Mouse (Mus musculus) heart, embryonic 13.5 days (tissue): ENCODE data around the gene Nrcam. TPM values are rescaled to one million over a fixed set of nuclear protein-coding genes. Genes with fewer than 3 reads are reported as not detected.

Experiments
- ATAC-seq: fragments of 200-750 bp; cut with Nextera tagmentation; 2 replicates; pipeline ENCODE4 v1.8.0; 2017; ENCODE audit warnings: moderate TSS enrichment; ENCODE audit not compliant: insufficient number of reproducible peaks, low FRiP score, low TSS enrichment; ENCODE audit errors: extremely low read depth
- H3K27ac ChIP-seq: fragments of 300-500 bp; sonication (generic); replicated peaks from 2 replicates; pipeline ENCODE4 v1.5.1; 2015; ENCODE audit warnings: moderate library complexity, mild to moderate bottlenecking, inconsistent platforms
- H3K27me3 ChIP-seq: fragments of 300-500 bp; sonication (generic); replicated peaks from 2 replicates; pipeline ENCODE4 v1.6.1; 2015; ENCODE audit warnings: mild to moderate bottlenecking, inconsistent platforms
- H3K36me3 ChIP-seq: fragments of 300-500 bp; sonication (generic); 2 replicates; pipeline ENCODE4 v1.6.1; 2015; ENCODE audit warnings: mild to moderate bottlenecking, inconsistent platforms
- H3K4me1 ChIP-seq: fragments of 300-500 bp; sonication (generic); 2 replicates; pipeline ENCODE4 v1.6.1; 2015; ENCODE audit warnings: inconsistent platforms
- H3K4me2 ChIP-seq: fragments of 300-500 bp; sonication (generic); 2 replicates; pipeline ENCODE4 v1.6.1; 2015; ENCODE audit warnings: inconsistent platforms, mild to moderate bottlenecking, moderate library complexity
- H3K4me3 ChIP-seq: fragments of 300-500 bp; sonication (generic); 2 replicates; pipeline ENCODE4 v1.5.1; 2015; ENCODE audit warnings: moderate library complexity, mild to moderate bottlenecking, inconsistent platforms
- H3K9ac ChIP-seq: fragments of 300-500 bp; sonication (generic); 2 replicates; pipeline ENCODE4 v1.6.1; 2015; ENCODE audit warnings: inconsistent platforms, mild to moderate bottlenecking, moderate library complexity
- H3K9me3 ChIP-seq: fragments of 300-500 bp; sonication (generic); 2 replicates; pipeline ENCODE4 v1.6.1; 2016; ENCODE audit warnings: inconsistent platforms
- WGBS: fragments of 180-500 bp; shearing (Covaris S2); methylation state at CpG from one replicate; pipeline ENCODE4 v1.1.7; 2015; ENCODE audit warnings: mixed read lengths; 5-methylcytosine and 5-hydroxymethylcytosine counted together
- polyA plus RNA-seq: library from polyadenylated mRNA; unstranded; fragments of >200 nt; fragmentation: Nextera tagmentation; extraction: Ambion mirVana; gene quantifications from 2 replicates; pipeline ENCODE4 v1.2.1, GENCODE M21; 2015

Gene Nrcam
- polyA plus RNA-seq, 1 experiment from 2014 or later: 1.1 TPM

DNA sequence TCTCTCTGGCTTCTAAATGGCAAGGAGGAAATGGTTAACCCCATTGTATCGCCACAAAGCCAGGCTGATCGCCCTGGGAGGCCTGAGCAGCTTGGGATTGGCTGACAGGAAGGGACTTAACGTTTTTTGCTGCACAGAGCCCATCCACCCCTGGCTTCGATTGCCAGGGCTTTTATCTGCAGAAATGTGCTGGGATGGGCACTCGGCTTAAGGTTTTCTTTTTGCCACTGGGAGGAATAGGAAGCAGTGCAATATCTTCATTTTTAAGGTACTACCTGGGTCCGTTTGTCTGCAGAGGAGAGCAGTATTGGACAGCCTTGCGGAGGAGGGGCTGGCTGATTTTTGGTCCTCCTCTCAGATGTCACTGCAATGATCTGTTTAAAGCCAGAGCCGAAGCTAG is 110.2 kb downstream of the Nrcam start:
- Histone ChIP-seq H3K4me3 (peak overlapping the region; percentile 23; the same call in 1 of the 2 replicates), H3K9ac (peak overlapping the region; percentile 40; the same call in 1 of the 2 replicates), H3K36me3 (no peaks in the 10 kb centered on the region), H3K27me3 (no peaks in the 10 kb centered on the region), H3K9me3 (no peaks in the 10 kb centered on the region), H3K4me2 (peak overlapping the region; percentile 62), H3K4me1 (no peaks in the 10 kb centered on the region), H3K27ac (no peak overlapping the region)
- 8% methylated on average over 8 of the region's 8 CpGs for WGBS
- ATAC-seq: no peak

DNA sequence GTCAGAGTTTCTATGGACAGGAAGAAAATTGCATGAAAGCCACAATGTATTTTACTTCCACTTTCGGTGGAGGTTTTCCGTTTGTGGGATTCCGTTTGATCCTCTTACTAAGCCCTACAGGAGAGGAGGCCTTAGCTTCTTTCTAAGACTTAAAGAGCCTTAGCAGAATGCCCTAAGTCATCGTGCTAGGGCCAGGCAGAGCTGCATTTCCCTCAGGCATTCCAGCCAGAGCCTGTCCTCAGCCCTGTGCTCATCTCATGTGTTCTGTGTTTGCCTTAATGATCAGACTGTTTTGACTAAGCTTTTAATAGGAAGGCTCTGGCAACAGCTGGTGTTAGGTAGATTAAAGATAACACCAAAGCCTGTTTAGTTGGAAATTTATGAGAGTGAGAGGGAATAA is 111.5 kb downstream of the Nrcam start:
- Histone ChIP-seq H3K36me3 (no peaks in the 10 kb centered on the region), H3K27ac (no peak overlapping the region), H3K4me3 (no peak overlapping the region), H3K4me1 (no peaks in the 10 kb centered on the region), H3K9me3 (no peaks in the 10 kb centered on the region), H3K27me3 (no peaks in the 10 kb centered on the region), H3K4me2 (no peak overlapping the region), H3K9ac (no peak overlapping the region)
- no peak for ATAC-seq
- 52% methylated on average over 4 of the region's 4 CpGs for WGBS

DNA sequence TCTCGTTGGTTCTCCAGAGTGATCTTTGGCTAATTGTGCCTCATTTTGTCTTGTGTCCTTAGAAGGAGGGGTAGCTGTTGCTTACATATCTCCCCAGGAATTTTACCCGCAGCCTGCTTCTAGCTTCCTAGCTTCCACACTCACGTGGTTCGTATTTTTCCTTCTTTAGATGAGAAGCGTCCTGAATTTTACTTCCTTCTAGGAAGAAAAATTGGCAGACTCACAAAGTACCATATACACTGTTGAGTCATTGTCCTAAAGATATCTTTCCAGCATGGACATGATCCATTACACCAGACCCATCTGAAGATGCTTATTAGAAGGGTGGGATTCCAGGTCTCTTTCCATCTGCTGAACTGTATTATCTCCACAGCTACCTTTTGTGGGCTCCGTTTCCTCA is 122.2 kb downstream of the Nrcam start:
- Histone ChIP-seq H3K36me3 (no peaks in the 10 kb centered on the region), H3K4me2 (no peak overlapping the region), H3K9ac (no peak overlapping the region), H3K27me3 (no peaks in the 10 kb centered on the region), H3K4me1 (no peaks in the 10 kb centered on the region), H3K27ac (no peak overlapping the region), H3K9me3 (no peaks in the 10 kb centered on the region), H3K4me3 (no peak overlapping the region)
- WGBS: 61% methylated on average over 6 of the region's 6 CpGs
- no peak for ATAC-seq

DNA sequence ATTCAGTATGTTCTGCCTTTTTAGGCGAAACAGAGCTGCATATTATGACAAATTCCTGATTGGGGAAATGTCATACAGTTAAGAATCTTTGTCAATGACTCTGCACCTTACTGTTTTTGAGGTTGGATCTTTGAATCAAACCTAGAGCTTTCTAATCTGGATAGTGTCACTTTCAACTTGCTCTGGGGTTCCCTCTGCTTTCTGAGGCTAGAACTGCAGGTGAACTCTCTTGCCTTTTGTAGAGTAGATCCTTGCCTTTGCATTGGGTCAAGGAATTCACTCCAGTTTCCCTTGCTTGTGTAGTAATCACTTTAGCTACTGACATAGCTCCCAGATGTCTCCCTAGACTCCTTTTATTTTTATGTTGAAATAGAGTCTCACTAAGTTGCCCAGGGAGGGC is 123.1 kb downstream of the Nrcam start:
- WGBS: 57% methylated on average over 1 of the region's 1 CpGs

DNA sequence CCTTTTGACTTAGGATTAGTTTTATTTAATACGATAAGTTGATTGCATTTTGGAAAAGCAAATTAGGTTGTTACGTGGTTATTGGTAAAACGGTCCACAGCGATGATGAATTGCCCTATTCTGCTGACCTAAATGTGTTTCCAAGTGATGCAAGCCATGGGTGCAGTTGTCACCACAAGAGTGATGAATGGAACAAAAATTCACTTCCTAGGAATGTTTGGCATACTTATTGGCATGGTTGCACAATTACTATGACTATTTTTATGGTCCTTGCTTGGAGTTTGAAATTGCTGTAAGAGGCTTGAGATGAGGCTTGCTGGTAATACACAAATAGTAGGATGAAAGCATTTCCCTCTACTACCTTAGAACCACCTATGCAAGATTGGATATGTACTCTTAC is 125.1 kb downstream of the Nrcam start:
- Histone ChIP-seq H3K27ac (no peak overlapping the region), H3K27me3 (no peaks in the 10 kb centered on the region), H3K9me3 (no peaks in the 10 kb centered on the region), H3K36me3 (no peaks in the 10 kb centered on the region), H3K4me1 (no peaks in the 10 kb centered on the region), H3K4me3 (no peak overlapping the region), H3K4me2 (no peak overlapping the region), H3K9ac (no peak overlapping the region)
- WGBS: 82% methylated on average over 4 of the region's 4 CpGs
- ATAC-seq: no peak

More for the DNA sequence above, 123.1 kb downstream of the Nrcam start:
- Histone ChIP-seq H3K9me3 (no peaks in the 10 kb centered on the region), H3K4me1 (no peaks in the 10 kb centered on the region), H3K4me2 (no peak overlapping the region), H3K4me3 (no peak overlapping the region), H3K36me3 (no peaks in the 10 kb centered on the region), H3K9ac (no peak overlapping the region), H3K27ac (no peak overlapping the region), H3K27me3 (no peaks in the 10 kb centered on the region)
- ATAC-seq: no peak

DNA sequence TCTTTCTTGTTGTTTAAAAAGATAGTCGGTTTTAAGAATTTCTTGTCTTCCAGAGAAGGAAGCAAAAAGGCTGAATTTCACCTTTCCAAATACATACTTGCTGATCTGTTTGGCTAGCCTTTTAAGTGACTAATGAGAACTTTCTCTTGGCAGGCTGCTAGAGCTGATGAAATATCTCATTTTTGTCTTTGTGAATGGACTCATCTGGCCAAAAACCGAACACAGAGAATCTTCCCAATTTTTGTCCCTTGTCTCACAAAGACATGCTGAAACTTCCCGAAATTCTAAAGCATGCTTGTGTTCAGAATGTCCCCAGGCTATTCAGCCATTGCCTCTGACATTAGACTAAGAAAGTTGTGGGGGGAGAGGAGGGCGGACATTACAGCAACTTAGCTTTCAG is 129.3 kb downstream of the Nrcam start:
- Histone ChIP-seq H3K9me3 (no peaks in the 10 kb centered on the region), H3K36me3 (no peaks in the 10 kb centered on the region), H3K9ac (no peak overlapping the region), H3K27me3 (no peaks in the 10 kb centered on the region), H3K4me2 (no peak overlapping the region), H3K4me1 (no peaks in the 10 kb centered on the region), H3K27ac (no peak overlapping the region), H3K4me3 (no peak overlapping the region)
- ATAC-seq: no peak
- 67% methylated on average over 4 of the region's 4 CpGs for WGBS

DNA sequence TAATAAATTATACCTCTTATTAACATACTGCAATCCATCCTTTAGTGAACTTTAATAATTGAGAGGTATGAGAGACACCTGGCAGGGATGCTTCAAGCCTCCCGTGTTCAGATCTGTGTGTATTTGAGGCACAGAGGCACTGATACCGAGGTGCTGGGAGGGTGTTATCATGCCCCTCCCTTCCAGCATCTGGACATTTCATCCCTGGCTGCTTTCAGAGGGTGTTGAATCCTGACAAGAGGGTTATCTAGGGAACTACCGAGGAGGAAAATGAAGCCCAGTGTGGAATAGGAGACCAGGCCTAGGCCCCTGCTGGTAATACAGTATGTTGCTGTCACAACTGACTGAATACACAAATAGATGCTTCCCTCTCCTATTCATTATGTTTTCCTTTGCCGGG is 133.8 kb downstream of the Nrcam start:
- H3K4me3 ChIP-seq: no peak overlapping the region
- H3K9ac ChIP-seq: no peak overlapping the region
- no peak for ATAC-seq
- no peaks in the 10 kb centered on the region for H3K4me1 ChIP-seq
- H3K4me2 ChIP-seq: no peak overlapping the region
- WGBS: 29% methylated on average over 4 of the region's 4 CpGs
- H3K9me3 ChIP-seq: no peaks in the 10 kb centered on the region
- no peak overlapping the region for H3K27ac ChIP-seq
- no peaks in the 10 kb centered on the region for H3K36me3 ChIP-seq
- H3K27me3 ChIP-seq: no peaks in the 10 kb centered on the region

DNA sequence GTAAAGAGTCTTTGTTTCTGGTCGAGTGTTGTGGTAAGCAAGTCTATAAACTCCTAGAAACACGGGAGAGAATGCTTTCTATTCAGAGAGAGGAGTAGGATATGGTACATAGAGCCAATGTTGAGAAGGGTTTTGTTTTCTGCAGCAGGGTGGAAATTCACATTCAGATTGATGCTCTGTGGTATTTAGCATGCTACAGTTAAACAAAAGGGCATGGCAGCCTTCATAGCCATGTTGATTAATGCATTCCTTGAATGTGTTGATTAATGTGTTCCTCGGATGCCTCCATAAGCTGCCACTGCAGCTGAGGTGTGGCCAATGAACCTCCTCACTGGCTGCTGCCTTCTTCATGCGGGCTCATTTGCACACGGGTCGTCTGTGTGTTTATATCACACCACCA is 134.3 kb downstream of the Nrcam start:
- ATAC-seq: no peak
- Histone ChIP-seq H3K9ac (no peak overlapping the region), H3K27ac (no peak overlapping the region), H3K36me3 (no peaks in the 10 kb centered on the region), H3K4me2 (no peak overlapping the region), H3K4me3 (no peak overlapping the region), H3K27me3 (no peaks in the 10 kb centered on the region), H3K9me3 (no peaks in the 10 kb centered on the region), H3K4me1 (no peaks in the 10 kb centered on the region)
- 66% methylated on average over 6 of the region's 6 CpGs for WGBS

DNA sequence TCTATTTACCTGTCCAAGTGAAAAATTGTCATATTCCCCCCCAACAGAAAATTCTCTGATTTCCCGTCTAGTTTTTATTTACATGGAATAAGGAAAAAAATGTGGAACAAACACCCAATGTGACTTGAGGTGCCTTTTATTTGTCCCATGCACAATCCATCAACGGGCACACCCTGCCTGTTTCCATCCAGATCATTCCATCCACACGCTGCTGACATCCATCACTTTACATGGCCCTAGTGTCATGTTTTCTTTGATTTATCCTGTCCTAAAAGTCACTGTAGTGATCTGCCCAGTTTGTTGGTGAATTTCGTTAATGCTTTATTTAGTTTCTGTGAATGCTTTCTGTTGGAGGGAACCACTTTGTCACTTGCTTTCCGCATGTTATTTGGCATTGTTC is 142.4 kb downstream of the Nrcam start:
- no peak for ATAC-seq
- H3K4me1 ChIP-seq: no peaks in the 10 kb centered on the region
- H3K4me2 ChIP-seq: no peak overlapping the region
- no peaks in the 10 kb centered on the region for H3K9me3 ChIP-seq
- no peak overlapping the region for H3K27ac ChIP-seq
- H3K9ac ChIP-seq: no peak overlapping the region
- no peaks in the 10 kb centered on the region for H3K36me3 ChIP-seq
- 78% methylated on average over 5 of the region's 5 CpGs for WGBS
- H3K27me3 ChIP-seq: no peaks in the 10 kb centered on the region
- H3K4me3 ChIP-seq: no peak overlapping the region

DNA sequence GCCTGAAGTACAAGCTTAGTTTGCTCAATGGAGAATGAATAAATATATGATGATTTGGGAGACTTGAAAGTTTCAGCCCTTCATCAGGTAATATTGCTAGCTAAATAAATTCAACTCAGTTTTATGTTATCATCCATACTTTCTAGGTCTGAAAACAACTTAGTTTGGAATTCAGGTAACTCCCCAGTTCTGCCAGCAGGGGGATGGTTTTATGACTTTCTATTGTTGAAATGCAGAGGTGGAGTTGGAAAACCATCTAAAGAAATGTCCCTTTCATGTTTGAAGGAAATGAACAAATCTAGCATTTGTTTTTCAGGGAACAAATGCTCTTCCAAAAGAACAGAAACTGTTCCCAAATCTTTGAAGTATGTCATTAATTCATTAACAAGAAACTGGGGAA is 146.7 kb downstream of the Nrcam start:
- ATAC-seq: no peak
- H3K27me3 ChIP-seq: no peaks in the 10 kb centered on the region

DNA sequence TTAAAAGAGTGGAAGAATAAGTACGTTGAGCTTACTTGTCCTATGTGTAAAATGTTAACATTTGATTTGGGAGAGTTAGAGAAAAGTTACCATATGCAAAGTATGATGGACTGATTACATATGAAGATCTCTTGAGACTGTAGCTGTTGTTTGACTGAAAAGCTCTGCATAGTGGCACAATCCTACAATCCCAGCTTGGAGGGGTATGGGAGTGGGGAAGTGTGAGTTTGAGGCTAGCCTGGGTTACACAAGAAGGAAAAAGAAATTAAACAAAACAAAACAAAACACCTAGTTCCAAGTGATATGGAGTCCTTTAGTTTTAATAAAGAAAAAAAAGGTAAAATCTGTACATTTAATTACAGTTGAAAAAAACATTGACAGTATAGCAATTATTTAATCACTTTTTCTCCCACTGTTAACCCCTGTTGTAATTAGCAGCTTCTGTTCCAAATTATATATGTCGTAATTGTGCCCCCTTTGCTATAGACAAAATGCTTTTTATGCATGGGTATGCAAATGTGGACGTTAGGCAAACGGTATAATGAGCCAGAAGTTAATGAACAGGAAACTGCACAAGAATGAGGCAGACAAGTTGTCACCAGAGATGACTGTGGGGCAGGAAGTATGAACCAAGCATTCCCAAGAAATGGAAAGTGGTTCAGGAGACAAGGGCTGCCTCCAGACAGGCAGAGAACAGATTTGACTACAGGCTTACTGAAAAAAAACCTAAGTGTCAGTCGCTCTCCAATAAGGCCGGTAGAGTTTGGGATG is 150.8 kb downstream of the Nrcam start:
- Histone ChIP-seq H3K4me2 (no peak overlapping the region), H3K27ac (no peak overlapping the region)
- WGBS: 69% methylated on average over 6 of the region's 6 CpGs

More for the DNA sequence above, 146.7 kb downstream of the Nrcam start:
- Histone ChIP-seq H3K27ac (no peak overlapping the region), H3K9me3 (no peaks in the 10 kb centered on the region), H3K4me1 (no peaks in the 10 kb centered on the region), H3K4me2 (no peak overlapping the region), H3K36me3 (no peaks in the 10 kb centered on the region), H3K9ac (no peak overlapping the region), H3K4me3 (no peak overlapping the region)

DNA sequence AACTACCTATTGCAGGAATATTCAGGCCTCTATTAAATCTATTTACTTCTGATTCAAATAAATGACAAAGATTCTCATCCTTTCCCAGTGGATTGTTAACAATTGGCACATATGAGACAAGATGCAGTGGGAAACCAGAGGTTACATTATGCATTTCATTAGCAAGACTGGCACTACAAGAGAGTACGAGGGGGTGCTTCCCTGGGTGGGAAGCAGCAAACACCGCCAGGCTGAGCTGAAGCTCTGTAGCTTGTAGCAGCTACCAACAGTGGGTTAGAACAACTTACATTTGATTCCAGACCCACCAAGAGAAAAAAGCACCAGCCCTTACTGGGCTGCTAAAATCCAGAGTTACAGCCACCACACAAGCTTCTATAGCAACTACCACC is 151.3 kb downstream of the Nrcam start:
- Histone ChIP-seq H3K4me3 (no peak overlapping the region), H3K27me3 (no peaks in the 10 kb centered on the region), H3K9me3 (no peaks in the 10 kb centered on the region), H3K36me3 (no peaks in the 10 kb centered on the region), H3K4me1 (no peaks in the 10 kb centered on the region), H3K4me2 (no peak overlapping the region), H3K9ac (no peak overlapping the region), H3K27ac (no peak overlapping the region)
- 64% methylated on average over 2 of the region's 2 CpGs for WGBS
- no peak for ATAC-seq

More for the DNA sequence above, 150.8 kb downstream of the Nrcam start:
- Histone ChIP-seq H3K9me3 (no peaks in the 10 kb centered on the region), H3K9ac (no peak overlapping the region), H3K4me3 (no peak overlapping the region), H3K27me3 (no peaks in the 10 kb centered on the region), H3K4me1 (no peaks in the 10 kb centered on the region), H3K36me3 (no peaks in the 10 kb centered on the region)
- no peak for ATAC-seq
